Mouse (Mus musculus) heart, embryonic 13.5 days (tissue): ENCODE results near the gene Sinhcaf. TPM values are rescaled to one million over a fixed set of nuclear protein-coding genes. Genes with fewer than 3 reads are reported as not detected.
"Not testable (repeated sequence)": the region's sequence is repeated elsewhere in the genome, so short reads cannot be mapped to it uniquely, and the experiment has no call there.

Source experiments
- ATAC-seq: fragments of 200-750 bp; cut with Nextera tagmentation; 2 replicates; pipeline ENCODE4 v1.8.0; 2017; ENCODE audit warnings: moderate TSS enrichment; ENCODE audit not compliant: insufficient number of reproducible peaks, low FRiP score, low TSS enrichment; ENCODE audit errors: extremely low read depth
- H3K27ac ChIP-seq: fragments of 300-500 bp; sonication (generic); replicated peaks from 2 replicates; pipeline ENCODE4 v1.5.1; 2015; ENCODE audit warnings: moderate library complexity, mild to moderate bottlenecking, inconsistent platforms
- H3K27me3 ChIP-seq: fragments of 300-500 bp; sonication (generic); replicated peaks from 2 replicates; pipeline ENCODE4 v1.6.1; 2015; ENCODE audit warnings: mild to moderate bottlenecking, inconsistent platforms
- H3K36me3 ChIP-seq: fragments of 300-500 bp; sonication (generic); 2 replicates; pipeline ENCODE4 v1.6.1; 2015; ENCODE audit warnings: mild to moderate bottlenecking, inconsistent platforms
- H3K4me1 ChIP-seq: fragments of 300-500 bp; sonication (generic); 2 replicates; pipeline ENCODE4 v1.6.1; 2015; ENCODE audit warnings: inconsistent platforms
- H3K4me2 ChIP-seq: fragments of 300-500 bp; sonication (generic); 2 replicates; pipeline ENCODE4 v1.6.1; 2015; ENCODE audit warnings: inconsistent platforms, mild to moderate bottlenecking, moderate library complexity
- H3K4me3 ChIP-seq: fragments of 300-500 bp; sonication (generic); 2 replicates; pipeline ENCODE4 v1.5.1; 2015; ENCODE audit warnings: moderate library complexity, mild to moderate bottlenecking, inconsistent platforms
- H3K9ac ChIP-seq: fragments of 300-500 bp; sonication (generic); 2 replicates; pipeline ENCODE4 v1.6.1; 2015; ENCODE audit warnings: inconsistent platforms, mild to moderate bottlenecking, moderate library complexity
- H3K9me3 ChIP-seq: fragments of 300-500 bp; sonication (generic); 2 replicates; pipeline ENCODE4 v1.6.1; 2016; ENCODE audit warnings: inconsistent platforms
- WGBS: fragments of 180-500 bp; shearing (Covaris S2); methylation state at CpG from one replicate; pipeline ENCODE4 v1.1.7; 2015; ENCODE audit warnings: mixed read lengths; 5-methylcytosine and 5-hydroxymethylcytosine counted together
- polyA plus RNA-seq: library from polyadenylated mRNA; unstranded; fragments of >200 nt; fragmentation: Nextera tagmentation; extraction: Ambion mirVana; gene quantifications from 2 replicates; pipeline ENCODE4 v1.2.1, GENCODE M21; 2015

Sinhcaf gene
- polyA plus RNA-seq, 1 experiment from 2014 or later: 65.0 TPM

DNA sequence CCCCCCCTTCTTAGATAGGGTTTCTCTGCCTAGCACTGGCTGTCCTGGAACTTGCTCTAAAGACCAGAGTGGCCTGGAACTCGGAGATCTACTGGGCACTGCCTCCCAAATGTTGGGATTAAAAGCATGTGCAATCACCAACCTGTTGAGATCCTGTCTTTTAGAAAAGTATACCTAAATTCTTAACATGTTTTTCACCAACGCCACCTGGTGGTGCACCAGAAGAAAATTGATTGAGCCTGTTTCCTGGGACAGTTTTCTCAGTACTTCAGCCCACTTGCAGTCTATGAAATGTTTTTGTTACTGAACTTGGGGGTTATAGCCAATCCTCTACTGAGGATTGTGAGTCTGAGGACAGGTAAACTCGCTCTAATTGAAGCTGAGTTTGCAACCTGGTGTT is 29.4 kb downstream of the Sinhcaf start:
- Histone ChIP-seq H3K4me1 (no peaks in the 10 kb centered on the region), H3K9ac (no peak overlapping the region), H3K4me2 (no peak overlapping the region), H3K4me3 (no peak overlapping the region), H3K27ac (no peak overlapping the region), H3K36me3 (peaks cover 24% of the 10 kb centered on the region), H3K9me3 (no peaks in the 10 kb centered on the region), H3K27me3 (no peaks in the 10 kb centered on the region)
- no peak for ATAC-seq
- WGBS: 35% methylated on average over 3 of the region's 3 CpGs

DNA sequence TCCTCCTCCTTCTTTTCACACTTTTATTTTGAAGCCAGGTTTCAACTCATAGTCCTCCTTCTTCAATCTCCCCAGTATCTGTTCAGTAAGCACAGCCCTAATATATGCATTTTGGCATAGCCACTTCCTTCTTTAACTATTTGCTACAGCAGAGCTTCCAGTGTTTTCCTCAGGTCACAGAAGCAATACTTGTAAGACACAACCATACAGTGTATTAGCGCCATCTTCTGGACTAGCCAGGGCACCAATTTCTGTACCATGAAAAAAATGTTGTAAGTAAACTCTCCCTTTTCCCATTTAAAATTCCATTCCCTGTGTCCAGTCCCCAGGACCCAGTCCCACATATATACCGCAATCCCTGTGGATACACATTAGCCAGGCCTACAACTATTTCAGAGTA is 32.3 kb downstream of the Sinhcaf start:
- no peaks in the 10 kb centered on the region for H3K9me3 ChIP-seq
- H3K36me3 ChIP-seq: peaks cover 5% of the 10 kb centered on the region
- no peaks in the 10 kb centered on the region for H3K27me3 ChIP-seq
- H3K9ac ChIP-seq: no peak overlapping the region
- no peak overlapping the region for H3K27ac ChIP-seq
- H3K4me2 ChIP-seq: no peak overlapping the region
- no peak for ATAC-seq
- WGBS: 13% methylated on average over 2 of the region's 2 CpGs
- no peaks in the 10 kb centered on the region for H3K4me1 ChIP-seq
- no peak overlapping the region for H3K4me3 ChIP-seq

DNA sequence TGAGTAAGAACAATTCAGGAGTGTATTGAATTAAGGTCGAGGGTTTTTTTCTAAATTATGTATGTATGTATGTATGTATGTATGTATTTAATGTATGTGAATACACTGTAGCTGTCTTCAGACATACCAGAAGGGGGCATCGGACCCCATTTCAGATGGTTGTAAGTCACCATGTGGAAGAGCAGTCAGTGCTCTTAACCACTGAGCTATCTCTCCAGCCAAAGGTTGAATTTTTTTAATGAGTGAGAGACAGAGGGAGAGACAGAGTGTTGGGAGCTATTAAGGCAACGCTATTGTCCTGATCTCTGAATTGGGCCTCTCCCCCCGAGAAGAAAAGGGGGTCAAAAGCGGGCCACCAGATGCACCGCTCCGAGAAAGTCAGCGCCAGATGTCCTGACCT is 34.4 kb downstream of the Sinhcaf start:
- H3K36me3 ChIP-seq, H3K4me2 ChIP-seq, H3K27me3 ChIP-seq, H3K9ac ChIP-seq, H3K27ac ChIP-seq, ATAC-seq, H3K9me3 ChIP-seq, H3K4me3 ChIP-seq, H3K4me1 ChIP-seq: not testable (repeated sequence)
- 82% methylated on average over 8 of the region's 8 CpGs for WGBS

DNA sequence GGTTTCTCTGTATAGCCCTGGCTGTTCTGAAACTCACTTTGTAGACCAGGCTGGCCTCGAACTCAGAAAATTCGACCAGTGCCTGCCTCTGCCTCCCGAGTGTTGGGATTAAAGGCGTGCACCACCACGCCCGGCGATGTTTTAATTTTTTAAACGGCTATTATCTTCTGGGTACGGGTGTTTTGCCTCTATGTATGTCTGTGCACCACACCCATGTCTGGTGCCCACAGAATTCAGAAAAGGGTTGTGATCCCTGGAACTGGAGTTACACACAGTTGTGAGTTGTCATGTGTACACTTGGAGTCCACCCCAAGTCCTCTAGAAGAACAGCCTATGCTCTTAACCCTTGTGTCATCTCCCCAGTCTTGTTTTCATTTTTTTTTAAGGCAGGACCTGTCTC is 39.3 kb downstream of the Sinhcaf start:
- Histone ChIP-seq H3K27ac (no peak overlapping the region), H3K36me3 (no peaks in the 10 kb centered on the region), H3K27me3 (no peaks in the 10 kb centered on the region), H3K9me3 (no peaks in the 10 kb centered on the region), H3K4me3 (no peak overlapping the region), H3K9ac (no peak overlapping the region), H3K4me2 (no peak overlapping the region), H3K4me1 (no peaks in the 10 kb centered on the region)
- WGBS: 82% methylated on average over 9 of the region's 9 CpGs
- no peak for ATAC-seq

DNA sequence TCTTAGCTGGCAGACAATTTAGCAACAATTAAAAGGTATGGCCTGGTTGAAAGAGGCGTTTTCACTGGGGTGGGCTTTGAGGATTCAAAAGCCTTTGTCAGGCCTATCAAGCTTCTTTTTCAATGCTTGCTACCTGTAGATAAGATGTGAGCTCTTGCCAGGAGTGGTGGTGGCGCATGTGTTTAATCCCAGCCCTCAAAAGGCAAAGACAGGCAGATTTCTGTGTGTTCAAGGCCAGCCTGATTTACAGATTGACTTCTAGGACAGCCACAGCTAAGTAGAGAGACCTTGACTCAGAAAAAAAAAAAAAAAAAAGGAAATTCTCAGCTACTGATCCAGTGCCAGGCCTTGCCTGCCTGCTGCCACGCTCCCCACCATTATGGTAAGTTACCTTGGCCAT is 43.5 kb downstream of the Sinhcaf start:
- H3K27ac ChIP-seq: no peak overlapping the region
- H3K4me1 ChIP-seq: no peaks in the 10 kb centered on the region
- no peak for ATAC-seq
- WGBS: 76% methylated on average over 3 of the region's 3 CpGs
- H3K9me3 ChIP-seq: no peaks in the 10 kb centered on the region
- no peak overlapping the region for H3K9ac ChIP-seq
- H3K4me2 ChIP-seq: no peak overlapping the region
- no peak overlapping the region for H3K4me3 ChIP-seq
- no peaks in the 10 kb centered on the region for H3K27me3 ChIP-seq
- H3K36me3 ChIP-seq: no peaks in the 10 kb centered on the region

DNA sequence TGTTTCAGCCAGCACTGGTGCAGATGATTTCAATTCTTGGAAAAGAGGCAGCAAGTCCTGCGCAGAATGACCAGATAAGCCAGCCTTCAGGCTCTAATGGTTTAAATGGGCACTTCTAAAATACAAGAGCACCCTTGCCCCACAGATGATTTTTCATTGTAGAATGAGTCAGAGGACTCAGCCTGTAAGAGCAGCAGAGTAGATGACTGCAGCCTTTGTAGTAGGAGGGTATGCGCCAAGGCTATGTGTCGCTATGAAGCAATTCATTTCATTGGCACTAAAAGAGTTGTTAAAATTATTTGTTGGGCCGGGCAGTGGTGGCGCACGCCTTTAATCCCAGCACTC is 49.8 kb downstream of the Sinhcaf start:
- Histone ChIP-seq H3K4me1 (peaks cover 8% of the 10 kb centered on the region), H3K4me3 (peak overlapping the region; percentile 85), H3K9me3 (no peaks in the 10 kb centered on the region), H3K36me3 (no peaks in the 10 kb centered on the region), H3K4me2 (peak overlapping the region; percentile 91), H3K27ac (peak overlapping the region; percentile 89), H3K9ac (peak overlapping the region; percentile 91), H3K27me3 (no peaks in the 10 kb centered on the region)
- WGBS: 42% methylated on average over 6 of the region's 6 CpGs
- ATAC-seq: no peak

DNA sequence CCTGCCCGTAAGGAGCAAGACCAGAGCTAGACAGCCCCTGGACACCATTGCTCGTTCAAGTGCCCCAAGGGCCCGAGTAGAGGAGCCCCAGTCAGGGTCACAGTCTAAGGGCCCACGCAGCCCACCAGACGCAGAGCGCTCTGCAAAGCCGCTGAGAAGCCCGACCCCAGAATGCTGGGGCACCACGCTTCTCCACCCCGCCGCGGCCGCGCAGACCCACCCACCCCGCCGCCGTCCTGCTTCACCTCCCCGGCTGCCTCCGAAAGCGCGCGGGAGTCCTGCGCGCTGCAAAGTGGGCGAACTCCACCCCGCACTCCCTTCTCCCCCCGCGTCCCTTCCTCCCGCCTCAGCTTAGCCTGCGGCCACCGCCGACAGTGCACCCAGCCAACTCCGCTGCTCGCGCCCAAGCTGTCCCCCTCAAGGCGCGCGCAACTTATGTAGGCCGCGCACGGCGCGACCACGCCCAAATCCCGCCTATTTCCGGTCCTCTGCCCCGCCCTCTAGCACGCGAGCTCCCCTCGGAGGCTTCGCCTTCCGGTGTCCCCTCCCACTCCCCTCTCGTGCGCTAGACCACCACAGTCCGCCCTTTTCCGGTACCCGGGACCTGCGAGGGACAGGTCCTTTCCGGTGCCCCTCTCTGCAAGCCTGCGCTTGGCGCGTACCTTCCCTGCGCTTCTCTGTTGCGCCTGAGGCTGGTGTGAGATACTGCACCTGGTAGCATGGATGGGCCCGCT is 50.3 kb downstream of the Sinhcaf start, which contains the start of gene Caprin2:
Gene Caprin2, minus strand, starts transcription at position 465 of the 734 bp plus-strand sequence.
- H3K9me3 ChIP-seq: no peaks in the 10 kb centered on the region
- peak within 1 kb of the TSS; percentile 91 for H3K4me2 ChIP-seq
- ATAC-seq: peak; percentile 95
- H3K27ac ChIP-seq: peak within 1 kb of the TSS; percentile 89
- peaks cover 8% of the 10 kb centered on the region for H3K4me1 ChIP-seq
- H3K4me3 ChIP-seq: peak within 1 kb of the TSS; percentile 85
- H3K36me3 ChIP-seq: no peaks in the 10 kb centered on the region
- H3K27me3 ChIP-seq: no peaks in the 10 kb centered on the region
- under 1% methylated on average over 60 of the region's 65 CpGs for WGBS
- peak within 1 kb of the TSS; percentile 91 for H3K9ac ChIP-seq

DNA sequence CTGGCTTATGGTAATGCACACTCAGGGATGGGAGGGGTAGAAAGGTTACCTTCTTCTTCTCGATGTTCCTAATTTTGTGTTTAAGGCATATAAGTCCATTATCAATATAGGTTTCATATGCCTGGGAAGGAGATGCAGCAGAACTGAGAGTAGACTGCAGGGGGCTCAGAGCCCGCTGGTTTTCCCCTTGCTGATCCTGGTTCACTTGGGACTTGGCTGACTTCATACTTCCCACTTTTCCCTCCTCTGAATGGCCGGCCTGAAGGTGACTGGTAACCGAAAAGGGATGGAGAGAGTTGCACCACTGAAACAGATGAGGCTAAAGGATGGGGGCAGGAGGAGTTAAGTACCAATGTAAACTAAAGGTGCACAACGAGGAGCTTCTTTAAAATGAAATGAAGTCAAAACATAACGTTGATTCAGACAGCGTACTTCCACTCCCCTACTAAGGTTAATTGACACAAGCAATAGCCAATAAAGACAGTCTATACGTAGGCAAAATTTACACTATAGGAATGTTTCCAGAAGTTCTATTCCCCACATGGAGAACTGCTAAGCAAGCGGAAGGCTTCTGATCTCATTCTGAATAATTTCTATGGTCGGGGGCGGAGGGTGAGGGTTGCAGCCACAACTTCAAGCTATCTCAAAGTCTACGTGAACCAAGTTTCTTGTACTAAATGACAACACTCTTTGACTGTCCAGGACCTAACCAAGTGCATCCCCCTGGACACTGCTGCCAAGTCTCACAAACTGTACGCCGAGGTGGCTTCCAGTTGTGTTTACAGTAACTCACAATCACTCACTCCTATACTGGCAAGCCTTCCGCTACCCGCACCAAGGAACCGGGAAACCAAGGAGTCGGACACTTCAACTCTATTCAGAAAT is 51.1 kb downstream of the Sinhcaf start:
- 10% methylated on average over 18 of the region's 18 CpGs for WGBS
- Histone ChIP-seq H3K9ac (peak overlapping the region; percentile 91), H3K4me3 (peak overlapping the region; percentile 85), H3K4me1 (peaks cover 8% of the 10 kb centered on the region), H3K36me3 (no peaks in the 10 kb centered on the region), H3K9me3 (no peaks in the 10 kb centered on the region), H3K27me3 (no peaks in the 10 kb centered on the region), H3K4me2 (peak overlapping the region; percentile 91), H3K27ac (peak overlapping the region; percentile 89)
- no peak for ATAC-seq

DNA sequence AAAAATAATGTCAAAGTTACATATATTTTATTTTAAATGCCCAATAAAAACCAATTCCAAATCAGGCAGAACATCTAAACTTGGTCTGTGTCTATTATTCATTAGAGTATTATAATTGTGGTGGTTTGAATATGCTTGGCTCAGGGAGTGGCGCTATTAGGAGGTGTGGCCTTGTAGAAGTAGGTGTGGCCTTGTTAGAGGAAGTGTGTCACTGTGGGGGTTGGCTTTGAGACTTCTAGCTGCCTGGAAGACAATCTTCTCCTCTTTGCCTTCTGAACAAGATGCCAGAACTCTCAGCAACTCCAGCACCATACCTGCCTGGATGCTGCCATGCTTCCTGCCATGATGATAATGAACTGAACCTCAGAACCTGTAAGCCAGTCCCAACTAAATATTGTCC is 72.4 kb downstream of the Sinhcaf start:
- WGBS: 86% methylated on average over 1 of the region's 1 CpGs
- H3K4me1 ChIP-seq: no peaks in the 10 kb centered on the region
- no peak overlapping the region for H3K4me2 ChIP-seq
- ATAC-seq: no peak
- H3K36me3 ChIP-seq: no peaks in the 10 kb centered on the region
- no peaks in the 10 kb centered on the region for H3K27me3 ChIP-seq
- no peak overlapping the region for H3K4me3 ChIP-seq
- no peak overlapping the region for H3K27ac ChIP-seq
- no peak overlapping the region for H3K9ac ChIP-seq
- no peaks in the 10 kb centered on the region for H3K9me3 ChIP-seq
